Mouse (Mus musculus) myocyte (in vitro differentiated cells): ENCODE results near the gene Pdk2. TPM values are rescaled to one million over a fixed set of nuclear protein-coding genes. Genes with fewer than 3 reads are reported as not detected.

ENCODE experiments used
- H3K27me3 ChIP-seq: one replicate; pipeline ENCODE4 v1.6.1; 2011; ENCODE audit not compliant: control insufficient read depth, insufficient read depth, insufficient read length
- H3K36me3 ChIP-seq: one replicate; pipeline ENCODE4 v1.6.1; 2011; ENCODE audit not compliant: control insufficient read depth, insufficient read depth
- H3K4me2 ChIP-seq: one replicate; pipeline ENCODE4 v1.6.1; 2011; ENCODE audit warnings: low read depth, control low read depth
- H3K4me3 ChIP-seq: one replicate; pipeline ENCODE4 v1.5.1; 2011; ENCODE audit warnings: mild to moderate bottlenecking, control low read depth, moderate library complexity
- H3K79me2 ChIP-seq: one replicate; pipeline ENCODE4 v1.6.1; 2011; ENCODE audit not compliant: control insufficient read depth, insufficient read depth
- H3ac ChIP-seq: one replicate; pipeline ENCODE4 v1.6.1; 2011; ENCODE audit not compliant: control insufficient read depth, insufficient read length
- CEBPB ChIP-seq: IDR thresholded peaks from 2 replicates; pipeline ENCODE4 v1.6.1; 2011; ENCODE audit warnings: mild to moderate bottlenecking, moderate library complexity; ENCODE audit not compliant: poor library complexity, insufficient read depth, severe bottlenecking
- E2F4 ChIP-seq: IDR thresholded peaks from one replicate; pipeline ENCODE4 v1.6.1; 2011; ENCODE audit warnings: mild to moderate bottlenecking, control low read depth, moderate library complexity; ENCODE audit not compliant: insufficient read depth
- MAX ChIP-seq: IDR thresholded peaks from one replicate; pipeline ENCODE4 v1.6.1; 2011; ENCODE audit warnings: low read depth, mild to moderate bottlenecking, control low read depth
- MYOD1 ChIP-seq, 3 experiments: IDR thresholded peaks; one replicate each; pipeline ENCODE4 v1.6.1; 2011; ENCODE audit warnings: control low read depth in 2 of 3, low read depth in 2 of 3, mild to moderate bottlenecking in 2 of 3, moderate library complexity in 1 of 3; ENCODE audit not compliant: insufficient read length in 2 of 3, control insufficient read depth in 1 of 3
- MYOG ChIP-seq, 3 experiments: IDR thresholded peaks; one replicate each; pipeline ENCODE4 v1.6.1; 2011; ENCODE audit warnings: control low read depth in 2 of 3, low read depth in 2 of 3, mild to moderate bottlenecking in 2 of 3; ENCODE audit not compliant: insufficient read length in 2 of 3, control insufficient read depth in 1 of 3, insufficient read depth in 1 of 3
- POLR2A ChIP-seq: IDR thresholded peaks from one replicate; pipeline ENCODE4 v1.6.1; 2011; ENCODE audit warnings: low read depth, mild to moderate bottlenecking, control low read depth, moderate library complexity; ENCODE audit not compliant: insufficient read length
- POLR2AphosphoS2 ChIP-seq: IDR thresholded peaks from one replicate; pipeline ENCODE4 v1.6.1; 2011; ENCODE audit warnings: low read depth, control low read depth; ENCODE audit not compliant: insufficient read length
- REST ChIP-seq: IDR thresholded peaks from one replicate; pipeline ENCODE4 v1.6.1; 2011; ENCODE audit warnings: mild to moderate bottlenecking, control low read depth, moderate library complexity; ENCODE audit not compliant: insufficient read depth, insufficient read length
- SRF ChIP-seq: IDR thresholded peaks from one replicate; pipeline ENCODE4 v1.6.1; 2011; ENCODE audit warnings: low read depth; ENCODE audit not compliant: control insufficient read depth, insufficient read length
- TCF12 ChIP-seq: IDR thresholded peaks from one replicate; pipeline ENCODE4 v1.6.1; 2011; ENCODE audit warnings: mild to moderate bottlenecking, control low read depth; ENCODE audit not compliant: poor library complexity, insufficient read depth, severe bottlenecking
- TCF3 ChIP-seq: IDR thresholded peaks from one replicate; pipeline ENCODE4 v1.6.1; 2011; ENCODE audit warnings: low read depth, control low read depth; ENCODE audit not compliant: insufficient read length
- USF1 ChIP-seq: IDR thresholded peaks from one replicate; pipeline ENCODE4 v1.6.1; 2011; ENCODE audit warnings: low read depth, mild to moderate bottlenecking, control low read depth, moderate library complexity
- polyA plus RNA-seq: library from polyadenylated mRNA; unstranded; fragments of >200 nt; fragmentation: generic; extraction: Trizol; gene quantifications from one replicate; pipeline ENCODE4 v1.2.1, GENCODE M21; 2012; ENCODE audit warnings: missing spikeins

The Pdk2 gene
- polyA plus RNA-seq, 1 experiment: 33.3 TPM

GRCm38 (mm10) chr11:95025227-95026012 lies 15.7 kb downstream of the Pdk2 start:
- Histone ChIP-seq H3K4me2 (no peak overlapping the region), H3K36me3 (no peaks in the 10 kb centered on the region), H3K4me3 (no peak overlapping the region), H3K27me3 (no peaks in the 10 kb centered on the region), H3K79me2 (no peaks in the 10 kb centered on the region), H3ac (no peak overlapping the region)
- no peak for TF ChIP-seq E2F4
- no peak for TF ChIP-seq CEBPB
- no peak for TF ChIP-seq TCF12
- TF ChIP-seq MYOD1 (IDR thresholded peaks at IDR 0.05; ENCODE audit: control insufficient read depth in 1 of 3, insufficient read length in 2 of 3, low read depth in 2 of 3): no peak
- TF ChIP-seq TCF3: no peak
- no peak for TF ChIP-seq POLR2A
- no peak for TF ChIP-seq POLR2AphosphoS2
- TF ChIP-seq SRF: no peak
- TF ChIP-seq MAX: no peak
- TF ChIP-seq REST: no peak
- no peak for TF ChIP-seq MYOG (IDR thresholded peaks at IDR 0.05; ENCODE audit: control insufficient read depth in 1 of 3, insufficient read depth in 1 of 3, insufficient read length in 2 of 3, low read depth in 2 of 3)
- no peak for TF ChIP-seq USF1

- Histone ChIP-seq H3ac (no peak overlapping the region), H3K27me3 (no peaks in the 10 kb centered on the region), H3K36me3 (no peaks in the 10 kb centered on the region), H3K79me2 (no peaks in the 10 kb centered on the region), H3K4me3 (no peak overlapping the region), H3K4me2 (no peak overlapping the region)
- no peak for TF ChIP-seq MYOD1 (IDR thresholded peaks at IDR 0.05; ENCODE audit: control insufficient read depth in 1 of 3, insufficient read length in 2 of 3, low read depth in 2 of 3)
These were observed 16.5 kb downstream of the Pdk2 start for GRCm38 (mm10) chr11:95024439-95025184.

DNA sequence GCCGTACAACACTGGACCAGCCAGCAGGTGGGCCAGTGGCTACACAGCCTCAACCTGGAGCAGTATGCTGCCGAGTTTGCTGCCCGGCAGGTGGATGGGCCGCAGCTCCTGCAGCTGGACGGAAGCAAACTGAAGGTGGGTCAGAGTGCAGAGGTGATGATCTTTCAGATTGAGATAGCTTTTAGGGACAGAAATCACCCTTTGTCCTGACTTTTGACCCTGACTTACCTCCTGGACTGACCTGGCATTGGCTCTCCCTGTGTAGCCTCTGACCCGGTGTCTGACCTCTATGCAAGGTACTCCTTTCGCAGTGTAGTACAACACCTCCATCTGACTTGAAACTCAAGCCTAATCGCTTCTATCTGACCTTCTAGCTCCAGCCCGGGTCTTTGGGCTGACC lies 17.7 kb downstream of the Pdk2 start:
- TF ChIP-seq POLR2AphosphoS2 (peak; percentile 29), MYOD1 (IDR thresholded peaks at IDR 0.05; ENCODE audit: control insufficient read depth in 1 of 3, insufficient read length in 2 of 3, low read depth in 2 of 3) (no peak)
- no peak overlapping the region for H3K4me2 ChIP-seq

DNA sequence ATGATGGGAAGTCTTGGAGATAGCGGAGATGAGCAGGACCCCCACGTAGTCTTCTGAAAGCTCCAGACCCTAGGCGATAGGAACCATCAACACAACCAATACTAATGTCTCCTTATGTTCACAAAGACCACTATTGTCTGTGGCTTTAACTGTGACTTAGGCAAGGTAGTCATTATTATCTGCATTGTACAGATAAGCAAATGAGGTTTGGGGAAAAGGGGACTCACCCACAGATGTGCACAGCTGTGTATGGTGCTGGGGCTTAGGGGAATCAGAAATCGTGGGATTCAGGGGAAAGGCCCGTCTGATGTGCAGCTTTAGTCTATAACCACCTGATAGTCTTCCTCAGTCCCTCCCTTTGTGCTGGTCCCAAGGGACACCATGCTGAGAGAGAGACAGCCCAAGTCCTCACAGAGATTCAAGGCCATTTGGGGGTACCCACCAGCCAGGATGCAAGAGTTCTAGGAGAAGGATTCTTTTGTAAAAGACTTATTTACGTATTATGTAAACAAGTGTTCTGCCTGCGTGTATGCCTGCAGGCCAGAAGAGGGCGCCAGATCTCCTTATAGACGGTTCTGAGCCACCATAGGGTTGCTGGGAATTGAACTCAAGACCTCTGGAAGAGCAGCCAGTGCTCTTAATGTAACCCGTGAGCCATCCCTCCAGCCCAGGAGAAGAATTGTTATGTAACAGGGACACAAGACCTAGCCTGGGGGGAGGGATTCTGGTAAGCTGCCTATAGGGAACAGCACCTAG lies 18.7 kb downstream of the Pdk2 start:
- TF ChIP-seq E2F4 (no peak), REST (no peak), CEBPB (no peak), POLR2A (no peak), MAX (no peak)
- no peaks in the 10 kb centered on the region for H3K36me3 ChIP-seq

More for the DNA sequence above, 17.7 kb downstream of the Pdk2 start:
- Histone ChIP-seq H3K4me3 (no peak overlapping the region), H3K79me2 (no peaks in the 10 kb centered on the region), H3K27me3 (no peaks in the 10 kb centered on the region), H3ac (no peak overlapping the region), H3K36me3 (no peaks in the 10 kb centered on the region)

DNA sequence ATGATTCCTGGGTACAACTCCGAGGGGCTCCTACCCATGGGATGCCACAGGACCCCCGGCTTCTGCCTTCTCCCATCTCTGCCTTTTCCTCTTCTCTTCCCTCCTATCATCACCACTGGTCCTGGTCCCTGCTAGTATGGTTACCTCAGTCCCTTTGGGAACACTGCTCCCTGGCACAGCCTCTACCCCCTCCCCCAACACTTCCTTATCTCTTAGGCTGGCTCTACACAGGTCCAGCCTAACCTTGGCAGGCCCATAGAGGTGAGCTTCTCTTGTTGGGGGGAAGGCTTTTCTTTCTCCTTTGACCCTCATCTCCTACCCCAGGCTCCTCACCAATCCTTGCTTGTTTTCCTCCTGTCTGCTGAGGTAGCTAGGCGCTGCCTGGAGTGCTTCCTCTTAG lies 25.7 kb downstream of the Pdk2 start:
- no peaks in the 10 kb centered on the region for H3K36me3 ChIP-seq
- no peaks in the 10 kb centered on the region for H3K27me3 ChIP-seq
- no peak overlapping the region for H3K4me3 ChIP-seq
- H3K4me2 ChIP-seq: no peak overlapping the region
- TF ChIP-seq USF1: no peak
- no peak for TF ChIP-seq TCF12
- no peak for TF ChIP-seq MYOG (IDR thresholded peaks at IDR 0.05; ENCODE audit: control insufficient read depth in 1 of 3, insufficient read depth in 1 of 3, insufficient read length in 2 of 3, low read depth in 2 of 3)
- no peak for TF ChIP-seq MAX
- TF ChIP-seq CEBPB: no peak
- no peak for TF ChIP-seq TCF3
- no peak for TF ChIP-seq REST
- no peak for TF ChIP-seq POLR2AphosphoS2
- no peak for TF ChIP-seq POLR2A
- TF ChIP-seq MYOD1 (IDR thresholded peaks at IDR 0.05; ENCODE audit: control insufficient read depth in 1 of 3, insufficient read length in 2 of 3, low read depth in 2 of 3): no peak
- no peak for TF ChIP-seq SRF
- H3ac ChIP-seq: no peak overlapping the region
- no peaks in the 10 kb centered on the region for H3K79me2 ChIP-seq

More for the DNA sequence above, 18.7 kb downstream of the Pdk2 start:
- Histone ChIP-seq H3K79me2 (no peaks in the 10 kb centered on the region), H3K4me3 (no peak overlapping the region), H3K4me2 (no peak overlapping the region), H3ac (no peak overlapping the region), H3K27me3 (no peaks in the 10 kb centered on the region)
